Mouse (Mus musculus) adrenal gland, postnatal 25 days (tissue): ENCODE data around the gene Rnf187. TPM values are rescaled to one million over a fixed set of nuclear protein-coding genes. Genes with fewer than 3 reads are reported as not detected.

Experiments used
- DNase-seq: peaks from one replicate; pipeline ENCODE4 v3.0.0; 2021; ENCODE audit warnings: mixed read lengths
- total RNA-seq: library from RNA; stranded (reverse); gene quantifications from 2 replicates; pipeline ENCODE4 v1.2.3, GENCODE M21; 2021

The Rnf187 gene
- total RNA-seq, 1 experiment from 2014 or later, result 161 TPM

DNA sequence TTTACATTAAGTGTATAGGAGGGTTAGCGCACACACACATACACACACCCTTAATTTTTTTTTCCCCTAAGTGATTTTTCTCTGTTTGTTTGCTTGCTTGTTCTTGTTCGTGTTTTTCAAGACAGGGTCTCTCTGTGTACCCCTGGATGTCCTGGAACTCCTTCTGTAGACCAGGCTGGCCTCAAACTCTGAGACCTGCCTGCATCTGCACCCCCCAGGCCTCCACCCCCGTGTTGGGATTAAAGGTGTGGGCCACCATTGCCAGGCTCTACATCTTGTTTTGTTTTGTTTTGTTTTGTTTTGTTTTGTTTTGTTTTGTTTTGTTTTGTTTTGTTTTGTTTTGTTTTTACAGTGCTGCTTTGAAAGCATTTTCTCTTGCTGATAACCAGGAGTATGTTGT is 8.6 kb upstream of the Rnf187 start:
- DNase-seq, result no peak

DNA sequence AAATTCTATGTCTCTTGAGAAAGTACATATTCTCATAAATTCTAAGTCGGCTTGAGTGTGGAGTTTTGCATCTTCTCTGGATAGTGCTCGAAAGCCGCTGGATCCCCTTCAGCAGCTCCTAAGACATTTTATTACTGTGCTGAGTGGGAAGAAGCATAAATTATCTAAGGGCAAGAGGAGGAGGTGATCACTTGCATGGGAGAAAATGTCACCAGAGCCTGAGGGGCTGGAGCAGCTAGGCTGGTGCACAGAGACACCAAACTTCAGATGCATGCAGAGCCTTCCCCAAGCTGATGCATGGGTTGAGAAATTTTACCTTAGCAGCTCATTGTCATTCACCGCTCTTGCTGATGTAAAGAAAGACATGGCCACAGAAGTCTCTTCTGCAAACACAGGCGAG is 5.4 kb upstream of the Rnf187 start:
- DNase-seq, result no peak

DNA sequence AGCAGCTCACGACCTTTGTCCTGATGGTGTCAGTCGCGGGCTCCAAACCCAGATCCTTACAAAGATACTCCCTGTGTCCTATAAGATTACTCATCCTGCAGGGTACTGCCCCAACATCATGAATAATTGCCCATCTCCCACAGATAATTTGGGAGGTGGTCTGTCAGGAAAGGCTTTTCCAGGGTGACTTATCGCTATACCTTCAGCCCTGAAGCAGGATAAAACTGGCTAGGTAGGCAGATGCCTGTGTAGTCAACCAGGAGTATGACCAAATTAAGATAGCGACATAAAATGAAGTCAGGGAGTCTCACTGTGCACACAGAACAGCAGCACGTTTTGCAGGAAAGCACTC is 348 bp upstream of the Rnf187 start:
- DNase-seq, result no peak

DNA sequence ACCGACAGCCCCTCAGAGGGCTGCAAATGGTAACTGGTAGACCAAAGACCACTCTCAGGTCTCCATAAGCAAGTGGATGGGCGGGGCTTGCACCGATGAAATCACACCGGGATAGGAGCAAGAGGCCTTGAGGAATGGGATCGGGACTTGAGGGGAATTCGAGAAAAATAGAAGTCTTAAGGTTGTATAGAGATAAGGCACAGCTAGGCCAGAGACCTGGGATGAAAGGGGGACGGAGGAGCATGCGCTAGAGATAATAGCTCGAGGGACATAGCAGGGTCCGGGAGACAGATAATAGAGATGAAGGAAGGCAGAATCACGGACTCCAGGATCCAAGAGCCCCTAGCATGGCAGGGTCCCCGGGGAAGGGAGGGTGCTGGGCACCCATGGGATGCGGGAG is 807 bp downstream of the Rnf187 start:
- DNase-seq, result no peak

DNA sequence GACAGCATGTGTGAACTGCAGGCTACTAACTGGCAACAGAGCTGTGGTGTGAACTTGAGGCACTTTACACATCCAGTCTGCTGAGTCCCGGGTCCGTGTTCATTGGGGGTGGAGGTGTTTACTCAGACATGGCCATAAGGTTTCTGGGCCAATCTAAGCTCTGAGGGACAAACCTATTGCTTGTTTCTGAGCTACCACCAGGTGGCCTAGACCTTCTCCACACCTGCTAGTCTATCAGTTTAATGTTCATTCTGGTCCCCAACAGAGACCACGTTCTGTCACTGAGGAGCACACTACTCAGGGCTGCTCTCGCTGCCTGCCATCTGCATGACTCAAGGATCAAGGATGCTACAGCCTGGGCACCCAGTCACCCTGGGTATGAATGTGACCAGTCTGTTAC is 7.1 kb downstream of the Rnf187 start:
- DNase-seq, result no peak

DNA sequence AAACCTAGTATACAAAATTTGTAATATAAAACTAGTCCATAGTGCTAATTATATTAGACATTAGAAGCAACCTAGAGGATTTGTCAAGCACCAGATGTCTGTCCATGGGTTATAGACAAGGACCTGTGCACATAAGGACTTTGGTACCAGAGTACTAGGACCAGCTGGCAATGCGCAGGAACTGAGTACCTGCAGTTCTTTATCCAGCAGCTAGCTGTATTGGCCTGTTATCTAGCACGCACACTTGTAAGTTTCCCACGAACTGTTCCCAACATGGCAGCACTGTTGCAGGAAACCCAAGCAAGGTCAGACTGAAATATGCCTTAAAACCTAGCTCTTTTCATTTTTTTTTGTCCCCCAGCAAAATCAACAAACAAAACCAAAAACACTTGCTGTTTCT is 8.5 kb downstream of the Rnf187 start:
- DNase-seq, result no peak

DNA sequence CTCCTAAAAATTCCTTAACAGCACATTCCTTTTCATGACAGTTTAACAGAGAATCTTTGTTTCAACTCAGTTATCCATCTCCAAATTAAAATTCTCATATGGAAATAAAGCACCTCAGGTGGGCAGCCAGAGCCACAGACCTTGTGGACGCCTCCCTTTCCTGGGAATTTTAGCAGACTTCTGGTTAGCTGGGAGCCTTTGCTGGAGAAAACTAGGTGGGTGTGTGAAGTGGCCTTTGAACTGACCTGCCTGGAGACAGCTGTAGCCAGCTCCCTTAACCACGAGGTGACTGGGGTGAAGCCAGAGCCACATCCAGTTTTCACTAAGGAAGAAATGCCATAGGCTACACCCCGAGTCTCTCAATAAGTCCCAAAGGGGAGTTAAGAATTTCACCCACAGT is 9.1 kb downstream of the Rnf187 start:
- DNase-seq, result no peak

DNA sequence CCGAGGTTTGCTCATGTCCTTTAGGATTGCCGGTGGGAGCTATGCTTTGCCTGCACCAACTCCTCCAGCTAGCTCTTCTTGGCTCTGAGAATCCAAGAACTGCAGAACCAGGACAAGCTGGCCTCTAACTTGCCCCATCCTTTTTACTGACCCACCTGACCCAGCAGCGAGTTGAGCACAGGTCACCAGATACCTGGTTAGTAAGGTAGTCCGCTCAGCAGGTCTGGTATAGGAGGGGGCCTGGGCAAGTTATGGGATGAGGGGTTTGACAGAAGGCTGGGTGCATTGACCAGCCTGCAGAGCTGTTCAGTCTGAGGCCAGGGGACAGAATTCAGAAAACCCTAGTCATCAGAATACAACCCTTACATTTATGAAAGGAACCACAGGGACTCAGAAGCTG is 9.7 kb downstream of the Rnf187 start:
- no peak for DNase-seq

DNA sequence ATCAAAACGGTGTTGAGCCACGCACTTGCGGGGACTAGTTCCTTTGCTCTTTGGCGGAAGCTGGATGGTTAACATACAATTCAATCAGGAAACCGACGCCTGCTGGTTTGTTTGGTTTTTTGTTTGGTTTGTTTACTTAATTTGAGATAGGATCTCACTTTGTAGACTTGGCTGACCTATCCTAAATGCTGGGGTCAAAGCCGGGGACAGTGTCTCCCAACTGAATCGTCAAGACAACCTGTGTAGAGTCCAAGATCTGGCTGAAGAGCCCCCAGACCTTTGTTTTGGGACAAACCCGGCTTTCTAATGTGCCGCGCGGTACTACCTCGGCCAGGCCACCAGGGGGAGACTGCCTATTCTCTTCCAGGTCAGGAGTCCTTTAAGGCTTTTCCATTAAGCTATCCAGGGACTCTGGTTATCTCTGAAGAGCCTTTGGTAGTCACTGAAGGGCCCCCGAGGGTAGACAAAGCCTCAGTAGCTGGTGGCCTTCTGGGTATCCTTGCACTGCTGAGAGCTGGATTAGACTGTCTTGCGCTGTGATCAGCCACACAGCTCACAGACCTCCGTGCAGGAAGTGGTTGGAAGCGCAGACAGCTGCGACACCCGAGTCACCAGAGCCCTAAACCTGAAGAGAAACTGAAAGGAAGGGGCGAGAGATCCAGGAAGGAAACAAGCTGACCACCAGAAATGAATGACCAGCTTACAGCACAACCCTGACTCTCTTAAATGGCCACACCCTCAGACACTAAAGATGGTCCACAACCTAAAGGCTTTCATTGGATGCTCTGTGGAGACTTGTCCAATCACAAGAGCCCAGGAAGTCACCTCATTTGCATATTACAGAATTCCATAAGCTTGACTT is 10.7 kb downstream of the Rnf187 start:
- peak; percentile 50 for DNase-seq

DNA sequence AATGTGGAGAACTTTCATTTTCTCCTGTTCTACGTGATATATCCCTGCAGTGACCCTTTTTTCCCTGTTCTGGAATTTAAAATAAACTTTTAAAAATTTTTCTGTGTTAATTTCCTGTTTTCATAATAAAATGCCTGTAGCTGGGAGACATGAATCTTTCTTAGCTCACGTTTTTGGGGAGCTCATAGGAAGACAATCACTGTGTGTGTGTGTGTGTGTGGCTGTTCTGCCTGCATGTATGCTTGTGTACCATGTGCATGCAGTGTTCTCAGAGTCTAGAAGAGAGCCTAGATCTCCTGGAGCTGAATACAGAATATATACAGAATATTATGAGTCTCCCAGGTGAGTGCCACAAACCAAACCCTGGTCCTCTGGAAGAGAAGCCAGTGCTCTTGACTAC is 11.7 kb downstream of the Rnf187 start:
- no peak for DNase-seq

DNA sequence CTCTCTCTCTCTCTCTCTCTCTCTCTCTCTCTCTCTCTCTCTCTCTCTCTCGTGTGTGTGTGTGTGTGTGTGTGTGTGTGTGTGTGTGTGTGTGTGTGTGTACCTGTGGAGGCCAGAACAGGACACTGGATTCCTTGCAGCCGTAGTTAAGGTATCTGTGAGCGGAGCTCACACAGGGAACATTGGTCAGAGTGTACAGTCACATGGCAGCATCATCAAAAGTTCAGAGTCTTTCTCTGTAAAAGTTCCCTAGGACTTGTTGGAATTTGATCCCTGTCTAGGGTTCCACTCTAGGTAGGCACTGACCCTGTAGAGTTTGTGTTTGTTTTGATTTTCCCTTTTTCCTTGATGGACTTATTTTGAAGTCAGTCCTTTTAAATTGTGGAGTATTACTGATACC is 12.1 kb downstream of the Rnf187 start:
- no peak for DNase-seq

DNA sequence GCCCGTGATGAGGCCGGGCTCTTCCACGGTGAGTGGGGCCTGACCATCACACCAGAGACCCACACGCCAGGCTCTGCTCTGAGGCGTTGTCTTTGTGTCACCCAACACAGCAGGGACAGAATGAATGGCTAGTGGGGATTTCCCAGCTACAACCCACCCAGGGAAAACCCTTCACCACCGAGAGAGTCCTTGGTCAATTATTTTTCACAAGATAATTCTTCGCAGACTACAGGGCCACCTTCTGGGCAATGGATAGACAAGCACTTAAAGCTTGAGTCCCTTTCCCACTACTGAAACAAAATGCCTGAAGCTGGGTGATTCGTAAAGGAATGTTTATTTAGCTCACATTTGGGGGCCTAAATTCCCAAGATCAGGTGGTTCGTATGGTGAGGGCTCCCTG is 16.3 kb downstream of the Rnf187 start:
- DNase-seq, result no peak

DNA sequence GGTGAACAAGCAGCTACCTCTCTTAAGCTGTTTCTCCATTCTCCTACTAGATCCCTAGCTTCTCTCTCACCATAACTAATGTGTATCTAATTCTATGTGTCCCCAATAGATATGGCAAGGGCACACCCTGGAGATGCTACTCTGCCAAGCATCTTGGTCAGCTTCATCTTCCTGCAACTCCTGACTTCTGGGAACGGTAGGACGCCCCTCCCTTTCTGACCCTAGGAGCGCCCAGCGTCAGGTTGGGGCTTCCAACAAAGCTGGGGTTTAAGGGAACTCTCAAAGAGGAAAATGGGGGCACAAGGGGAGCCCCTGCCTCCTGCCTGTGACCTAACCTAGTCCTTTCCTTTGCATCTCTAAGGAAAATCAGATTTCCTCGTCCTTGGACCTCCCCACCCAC is 20.0 kb downstream of the Rnf187 start:
- no peak for DNase-seq

DNA sequence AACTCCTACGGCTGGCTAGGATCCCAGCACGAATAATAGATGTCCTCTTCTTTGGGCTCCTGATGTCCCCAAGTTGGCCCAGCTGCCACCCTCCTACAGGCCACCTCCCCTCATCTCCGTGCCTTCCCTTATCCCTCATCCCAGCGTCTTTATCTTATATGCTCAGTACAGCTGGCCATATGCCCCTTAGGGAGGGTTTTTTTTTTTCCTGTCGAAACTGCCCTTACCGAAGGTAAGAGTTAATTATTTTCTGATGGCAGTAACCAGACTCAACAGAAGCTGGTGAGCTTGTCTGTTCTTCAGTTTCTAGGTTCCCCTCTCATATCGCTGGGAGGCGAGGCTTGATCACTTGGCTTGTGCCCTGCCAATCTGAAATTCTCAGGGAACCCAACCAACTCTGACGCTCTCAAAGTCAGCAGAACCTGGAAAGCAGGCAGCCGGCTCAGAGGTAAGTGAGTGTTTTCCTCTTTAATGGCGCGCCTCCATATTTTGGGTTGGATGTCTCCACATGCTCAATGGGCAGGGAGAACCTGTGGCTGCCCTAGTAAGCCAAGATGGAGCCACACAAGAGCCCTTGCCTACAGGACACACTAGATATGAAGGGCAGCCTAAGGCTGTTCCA is 20.9 kb downstream of the Rnf187 start, which contains the start of gene Btnl10:
Gene Btnl10, plus strand, starts transcription at position 164 of the 622 bp plus-strand sequence.
- no peak for DNase-seq

DNA sequence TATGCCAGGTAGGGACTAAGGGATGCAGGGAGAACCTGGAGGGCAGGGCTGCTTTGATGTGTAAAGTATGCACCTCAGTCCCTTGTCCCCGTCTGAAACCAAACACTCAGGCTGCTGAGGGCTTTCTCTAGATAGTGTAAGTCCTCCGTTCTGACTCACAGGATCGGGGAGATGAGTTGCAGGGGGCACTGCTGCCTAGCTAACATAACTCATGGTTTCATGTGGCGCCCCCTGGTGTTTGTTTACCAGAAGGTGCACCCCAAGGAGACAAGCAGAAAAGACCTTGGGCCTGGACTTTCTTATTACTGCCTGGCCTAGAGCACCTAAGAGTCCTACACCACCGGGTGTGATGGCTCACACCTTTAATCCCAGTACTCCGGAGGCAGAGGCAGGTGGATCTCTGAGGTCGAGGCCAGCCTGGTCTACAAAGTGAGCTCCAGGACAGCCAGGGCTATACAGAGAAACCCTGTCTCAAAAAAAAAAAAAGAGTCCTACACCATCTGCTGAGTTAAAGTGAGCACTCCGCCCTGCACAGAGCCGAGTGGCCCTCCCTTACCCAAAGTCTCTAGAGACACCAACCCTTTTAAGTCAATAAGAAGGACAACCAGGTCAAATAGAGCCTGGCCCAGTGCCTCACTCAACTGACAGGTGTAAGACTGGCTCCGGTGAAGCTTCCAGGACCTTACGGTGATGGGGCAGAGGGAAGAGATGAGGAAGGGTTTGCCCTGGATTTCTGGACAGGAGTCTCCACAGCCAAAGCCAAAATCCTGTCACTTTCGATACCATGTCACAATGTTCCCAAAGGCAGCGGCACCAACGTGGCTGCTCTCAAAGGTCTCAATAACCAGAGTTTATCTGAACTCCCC is 21.6 kb downstream of the Rnf187 start:
- peak; percentile 53 for DNase-seq

DNA sequence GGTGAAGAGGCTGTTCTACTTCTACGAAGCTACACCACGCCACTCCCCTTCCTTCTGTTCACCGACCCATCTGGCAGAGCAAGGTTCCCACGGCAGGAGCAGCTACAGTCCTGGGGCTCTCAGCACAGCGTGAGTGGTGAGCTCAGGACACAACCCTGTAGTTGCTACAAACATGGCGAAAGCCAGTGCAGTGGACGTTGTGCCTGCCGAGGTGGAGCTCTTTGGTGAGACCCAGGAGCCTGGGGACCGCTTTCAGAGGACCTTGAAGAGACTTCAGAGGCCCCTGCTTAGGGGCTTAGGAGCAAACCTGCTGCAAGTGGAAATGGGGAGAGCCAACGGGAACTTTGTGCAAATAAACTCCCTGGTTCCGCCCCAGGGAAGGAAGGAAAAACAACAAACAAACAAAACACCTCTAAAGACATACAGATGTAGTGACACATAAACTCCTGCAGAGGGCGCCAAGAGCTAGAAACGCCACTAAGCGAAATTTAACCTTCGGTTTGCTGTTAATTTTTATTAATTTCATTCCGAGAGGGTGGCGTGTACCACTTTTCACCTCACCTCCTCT is 24.2 kb downstream of the Rnf187 start:
- no peak for DNase-seq

DNA sequence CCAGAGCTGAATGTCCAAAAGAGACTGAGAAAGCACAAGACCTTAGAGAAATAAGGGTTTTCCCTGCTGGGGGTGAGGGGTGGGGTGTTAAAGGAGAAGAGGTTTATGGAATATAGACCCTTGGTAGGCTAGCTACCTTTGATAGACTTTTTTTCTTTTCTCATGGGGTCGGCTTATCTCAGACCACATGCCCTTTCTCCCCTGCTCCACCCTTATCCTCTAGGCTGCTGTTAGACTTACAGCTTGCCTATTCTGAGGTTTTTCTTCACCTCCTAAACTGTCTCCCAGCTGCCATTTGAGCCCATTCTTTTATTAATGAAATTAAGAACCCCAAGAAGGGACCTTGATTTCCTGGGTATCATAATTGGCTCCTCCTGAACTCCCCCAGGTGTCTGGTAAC is 24.9 kb downstream of the Rnf187 start:
- no peak for DNase-seq

DNA sequence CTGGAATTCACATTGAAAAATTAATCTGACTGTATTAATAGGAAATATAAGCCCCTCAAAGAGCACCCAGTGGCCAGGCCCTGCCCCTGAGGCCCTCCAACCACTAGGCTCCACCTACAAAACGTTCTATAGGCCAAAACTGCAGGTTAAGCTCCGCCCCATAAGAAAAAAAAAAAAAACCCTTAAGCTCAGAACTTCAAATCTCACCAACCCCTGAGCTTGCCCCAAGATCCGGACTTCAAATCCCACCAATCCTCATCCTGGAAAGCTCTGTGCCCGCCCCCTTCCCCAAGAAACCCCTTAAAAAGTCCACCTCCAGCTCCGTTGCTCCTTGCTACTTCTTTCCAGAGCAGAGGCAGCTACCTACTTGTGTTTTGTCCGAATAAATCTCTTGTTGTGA is 33.9 kb downstream of the Rnf187 start:
- no peak for DNase-seq

DNA sequence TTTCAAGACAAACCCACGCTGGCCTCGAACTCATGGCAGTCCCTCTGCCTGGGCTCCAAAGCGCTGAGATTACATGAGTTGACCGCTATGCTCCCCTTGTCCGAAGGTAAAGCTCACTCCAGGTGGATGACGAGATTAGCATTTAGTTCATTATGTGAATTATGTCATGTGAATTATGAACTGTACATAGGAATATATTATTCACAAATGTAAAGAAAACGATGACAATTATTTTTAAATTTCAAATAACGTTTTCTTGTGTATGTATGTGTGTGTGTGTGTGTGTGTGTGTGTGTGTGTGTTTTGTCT is 34.4 kb downstream of the Rnf187 start:
- no peak for DNase-seq

DNA sequence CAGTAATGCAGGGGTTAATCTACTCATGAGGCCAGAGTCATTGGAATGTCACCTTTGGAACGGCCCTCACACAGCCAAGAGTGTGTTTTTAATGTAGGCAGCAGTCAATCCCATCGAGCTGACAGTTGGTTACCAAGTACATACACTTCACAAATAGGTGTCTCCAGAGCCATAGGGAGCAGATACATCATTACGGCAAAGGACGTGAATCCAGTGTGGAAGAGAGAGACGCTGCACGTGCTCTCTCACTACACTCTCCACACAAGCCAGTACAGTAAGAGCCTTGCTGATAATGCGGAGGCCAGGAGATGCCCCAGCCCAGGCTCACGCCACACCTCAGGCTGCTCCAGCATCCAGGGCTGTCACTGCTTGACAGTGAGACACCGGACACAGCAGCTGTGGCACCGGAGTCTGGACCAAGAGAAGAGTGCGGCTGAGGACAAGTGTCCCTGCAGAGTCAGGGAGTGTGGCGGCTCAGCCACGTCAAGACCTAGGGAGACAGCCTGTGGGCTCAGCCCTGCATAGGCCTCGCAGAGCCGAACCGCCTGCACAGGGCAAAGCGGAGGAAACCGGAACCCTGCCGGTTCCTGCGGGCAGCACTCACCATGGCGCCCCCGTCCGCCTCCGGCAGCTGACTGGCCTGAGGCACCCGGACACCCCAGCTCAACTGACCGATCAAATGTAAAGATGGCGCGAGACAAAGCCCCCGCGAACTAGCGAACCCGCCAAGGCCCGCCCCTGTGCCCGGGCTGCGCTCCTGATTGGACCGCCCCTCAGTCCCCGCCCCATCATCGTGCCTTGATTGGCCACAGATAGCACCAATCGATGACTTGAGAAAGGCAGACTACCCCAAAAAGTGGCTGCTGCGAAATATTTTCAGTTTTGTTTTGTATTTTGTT is 35.0 kb downstream of the Rnf187 start, which contains the start of gene Zfp39:
Gene Zfp39, minus strand, starts transcription at position 715 of the 899 bp plus-strand sequence.
- DNase-seq, result peak; percentile 96

DNA sequence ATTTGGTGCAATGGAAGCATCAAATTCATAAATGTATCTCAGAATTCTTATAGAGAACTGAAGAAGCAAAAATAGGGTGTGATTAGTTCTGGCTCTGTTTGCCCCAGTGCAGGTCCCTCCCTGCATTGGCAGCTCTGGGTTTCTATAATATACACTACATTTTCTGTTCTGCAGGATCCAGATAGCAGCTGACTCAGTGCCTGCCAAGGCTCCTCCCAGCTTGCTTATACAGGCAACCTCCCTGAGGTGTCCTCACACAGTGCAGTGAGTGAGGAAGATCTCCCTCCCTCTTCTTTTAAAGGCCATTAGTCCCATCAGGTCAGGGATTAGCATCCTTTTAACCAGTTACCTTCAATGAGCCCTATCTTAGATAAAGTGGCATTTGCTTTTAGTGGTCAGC is 37.6 kb downstream of the Rnf187 start:
- no peak for DNase-seq

DNA sequence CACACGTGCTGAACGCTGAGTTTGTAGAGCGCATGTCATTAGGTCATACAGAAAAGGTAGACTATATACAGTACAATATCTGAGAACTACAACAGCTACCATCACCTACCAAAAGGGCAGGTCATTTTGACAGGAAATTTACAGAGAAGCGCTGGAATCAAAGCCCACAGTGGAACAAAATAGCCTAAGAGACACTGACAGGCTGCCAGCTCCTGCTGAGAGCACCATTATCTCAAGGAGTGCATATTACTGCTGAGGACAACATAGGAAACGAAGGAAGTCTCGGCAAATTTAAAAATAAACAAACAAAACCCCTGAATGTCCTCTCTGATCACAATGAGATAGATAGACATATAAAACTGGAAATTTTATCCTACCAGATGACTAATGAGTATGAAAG is 41.2 kb downstream of the Rnf187 start:
- no peak for DNase-seq
